Mouse (Mus musculus): Measurements from ENCODE around the gene Zfp30. TPM values are rescaled to one million over a fixed set of nuclear protein-coding genes. Genes with fewer than 3 reads are reported as not detected.

The Zfp30 gene
- polyA plus RNA-seq, 1 experiment = 4.4 TPM

DNA sequence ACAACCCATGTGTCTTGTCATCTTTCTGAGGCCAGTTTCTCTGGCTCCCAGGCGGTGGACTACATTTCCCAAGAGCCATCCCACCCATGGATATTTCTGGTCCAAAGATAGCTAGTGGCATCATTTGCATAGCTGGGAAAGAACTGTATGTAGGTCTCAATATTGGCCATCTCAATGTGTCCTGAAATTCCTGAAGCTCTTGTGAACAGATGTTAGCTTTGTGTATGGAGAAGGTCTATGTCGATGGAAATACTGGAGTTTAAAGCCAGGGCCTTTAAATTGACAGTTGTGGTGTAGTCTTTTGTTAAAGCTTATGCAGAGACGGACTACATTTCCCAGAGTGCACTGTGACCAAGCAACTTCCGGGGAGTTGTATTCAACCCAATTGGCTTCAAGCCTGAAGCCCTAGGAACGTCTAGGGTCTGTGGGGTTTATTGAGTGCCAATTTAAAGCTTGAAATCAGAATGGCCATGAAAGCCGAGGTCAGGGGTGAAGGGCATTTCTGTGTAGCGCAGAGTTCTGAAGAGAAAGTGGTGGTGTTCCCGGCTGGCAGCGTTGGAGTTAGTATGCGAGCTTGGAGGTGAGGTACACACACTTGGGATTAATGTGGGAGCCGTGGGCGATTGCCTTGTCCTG is 34.9 kb downstream of the Zfp30 start:
- Histone ChIP-seq H3K4me1 (ENCODE audit: control insufficient read depth, insufficient read depth, low read length) (peaks cover 3% of the 10 kb centered on the region), H3K27ac (ENCODE audit: insufficient read depth, low read length) (no peak overlapping the region), H3K4me3 (ENCODE audit: insufficient read depth, low read length) (peak overlapping the region; percentile 77)
- TF ChIP-seq CTCF (IDR thresholded peaks at IDR 0.05; ENCODE audit: borderline replicate concordance, insufficient read depth, low read length) (no peak), POLR2A (IDR thresholded peaks at IDR 0.05; ENCODE audit: low read depth, low read length) (no peak)

GRCm38 (mm10) chr7:29828001-29828400 is 44.2 kb downstream of the Zfp30 start:
- Histone ChIP-seq H3K4me3 (ENCODE audit: insufficient read depth, low read length) (no peak overlapping the region), H3K4me1 (ENCODE audit: control insufficient read depth, insufficient read depth, low read length) (no peaks in the 10 kb centered on the region), H3K27ac (ENCODE audit: insufficient read depth, low read length) (no peak overlapping the region)
- TF ChIP-seq POLR2A (IDR thresholded peaks at IDR 0.05; ENCODE audit: low read depth, low read length) = no peak
- no peak for TF ChIP-seq CTCF (IDR thresholded peaks at IDR 0.05; ENCODE audit: borderline replicate concordance, insufficient read depth, low read length)

DNA sequence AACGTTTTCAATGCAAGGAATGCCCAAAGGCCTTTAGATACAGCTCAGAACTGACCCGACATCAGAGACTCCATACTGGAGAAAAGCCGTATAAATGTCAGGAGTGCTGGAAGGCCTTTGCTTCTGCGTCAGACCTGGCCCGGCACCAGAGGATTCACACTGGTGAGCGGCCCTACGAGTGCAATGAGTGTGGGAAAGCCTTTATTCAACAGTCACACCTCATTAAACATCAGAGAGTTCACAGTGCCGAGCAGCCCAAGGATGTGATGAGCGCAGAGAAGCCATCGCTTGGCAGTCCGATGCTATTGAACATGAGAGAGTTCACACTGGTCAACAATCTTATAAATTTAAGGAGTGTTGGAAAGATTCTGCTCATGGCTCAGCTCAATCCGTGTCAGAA is 46.0 kb downstream of the Zfp30 start:
- Histone ChIP-seq H3K27ac (ENCODE audit: insufficient read depth, low read length) (no peak overlapping the region), H3K4me1 (ENCODE audit: control insufficient read depth, insufficient read depth, low read length) (no peaks in the 10 kb centered on the region), H3K4me3 (ENCODE audit: insufficient read depth, low read length) (no peak overlapping the region)
- TF ChIP-seq CTCF (IDR thresholded peaks at IDR 0.05; ENCODE audit: borderline replicate concordance, insufficient read depth, low read length) (no peak), POLR2A (IDR thresholded peaks at IDR 0.05; ENCODE audit: low read depth, low read length) (no peak)

DNA sequence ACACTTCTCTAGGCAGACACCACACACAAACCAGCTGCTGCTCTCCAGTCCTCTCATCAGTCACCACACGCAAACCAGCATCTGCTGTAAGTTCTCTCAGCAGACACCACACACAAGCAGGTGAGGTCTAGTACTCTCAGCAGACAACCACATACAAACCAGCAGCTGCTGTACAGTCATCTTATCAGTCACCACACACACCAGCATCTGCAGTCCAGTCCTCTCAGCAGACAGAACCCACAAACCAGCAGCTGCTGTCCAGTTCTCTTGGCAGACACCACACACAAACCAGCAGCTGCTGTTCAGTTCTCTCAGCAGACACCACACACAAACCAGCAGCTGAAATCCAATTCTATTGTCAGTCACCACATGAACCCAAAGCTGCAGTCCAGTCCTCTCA is 53.0 kb downstream of the Zfp30 start:
- TF ChIP-seq POLR2A (IDR thresholded peaks at IDR 0.05; ENCODE audit: low read depth, low read length) (no peak), CTCF (IDR thresholded peaks at IDR 0.05; ENCODE audit: borderline replicate concordance, insufficient read depth, low read length) (no peak)
- Histone ChIP-seq H3K4me1 (ENCODE audit: control insufficient read depth, insufficient read depth, low read length) (no peaks in the 10 kb centered on the region), H3K27ac (ENCODE audit: insufficient read depth, low read length) (no peak overlapping the region), H3K4me3 (ENCODE audit: insufficient read depth, low read length) (no peak overlapping the region)

DNA sequence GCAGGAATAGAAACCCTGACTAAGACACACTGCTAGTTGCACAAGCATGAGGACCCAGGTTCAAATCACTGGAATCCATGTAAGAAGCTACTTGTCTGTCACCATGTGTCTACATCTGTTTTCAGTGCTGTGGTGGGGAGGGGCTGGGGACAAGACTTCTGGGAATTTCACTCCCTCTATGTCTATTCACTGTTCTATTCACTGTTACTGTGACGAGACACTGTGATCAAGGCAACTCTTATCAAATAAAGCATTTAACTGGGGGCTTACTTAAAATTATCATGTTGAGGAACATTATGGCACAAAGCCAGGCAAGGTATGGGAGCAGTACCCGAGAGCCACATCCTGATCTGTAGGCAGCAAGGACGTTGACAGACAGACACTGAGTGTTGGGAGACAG is 55.5 kb downstream of the Zfp30 start:
- TF ChIP-seq POLR2A (IDR thresholded peaks at IDR 0.05; ENCODE audit: low read depth, low read length) = no peak
- TF ChIP-seq CTCF (IDR thresholded peaks at IDR 0.05; ENCODE audit: borderline replicate concordance, insufficient read depth, low read length) = no peak
- no peak overlapping the region for H3K27ac ChIP-seq (ENCODE audit: insufficient read depth, low read length)
- no peak overlapping the region for H3K4me3 ChIP-seq (ENCODE audit: insufficient read depth, low read length)
- H3K4me1 ChIP-seq (ENCODE audit: control insufficient read depth, insufficient read depth, low read length) = no peaks in the 10 kb centered on the region

DNA sequence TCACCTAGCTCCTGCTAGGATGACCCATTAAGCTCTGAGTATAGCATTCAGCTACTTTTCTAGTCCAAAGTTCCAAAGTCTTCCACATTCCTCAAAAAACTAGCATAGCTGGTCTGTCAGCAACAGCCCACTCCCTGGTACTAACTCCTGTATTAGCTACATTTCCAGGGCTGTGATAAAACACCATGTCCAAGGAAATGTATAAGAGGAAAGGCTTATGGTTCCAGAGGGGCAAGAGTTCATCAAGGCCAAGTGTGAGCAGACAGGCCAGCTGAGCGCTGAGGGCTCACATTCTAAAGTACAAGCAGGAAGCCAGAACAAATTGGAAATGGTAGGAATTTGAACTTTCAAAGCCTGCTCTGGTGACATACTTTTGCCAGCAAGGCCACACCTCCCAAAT is 58.3 kb downstream of the Zfp30 start:
- no peak overlapping the region for H3K4me3 ChIP-seq (ENCODE audit: insufficient read depth, low read length)
- H3K4me1 ChIP-seq (ENCODE audit: control insufficient read depth, insufficient read depth, low read length) = no peaks in the 10 kb centered on the region
- H3K27ac ChIP-seq (ENCODE audit: insufficient read depth, low read length) = no peak overlapping the region
- TF ChIP-seq CTCF (IDR thresholded peaks at IDR 0.05; ENCODE audit: borderline replicate concordance, insufficient read depth, low read length) = no peak
- TF ChIP-seq POLR2A (IDR thresholded peaks at IDR 0.05; ENCODE audit: low read depth, low read length) = no peak

Other genes starting within 250 kb of the Zfp30 start
- gene Catsperg2, start 57.0 kb upstream of the Zfp30 start, polyA plus RNA-seq (2011; ENCODE audit: insufficient read length, low read depth, missing spikeins) = not detected in 2 replicates
- gene Zfp84, start 15.4 kb upstream of the Zfp30 start, polyA plus RNA-seq (2011; ENCODE audit: insufficient read length, low read depth, missing spikeins) = 10.3 and 13.3 TPM in 2 replicates
- gene Zfp790, start 32.1 kb downstream of the Zfp30 start, polyA plus RNA-seq (2011; ENCODE audit: insufficient read length, low read depth, missing spikeins) = 12.0 and 14.3 TPM in 2 replicates
- 3.9 and 5.2 TPM in 2 replicates for gene Zfp940, start 69.7 kb downstream of the Zfp30 start, polyA plus RNA-seq (2011; ENCODE audit: insufficient read length, low read depth, missing spikeins)
- 5.8 and 7.3 TPM in 2 replicates for gene Zfp420, start 76.0 kb downstream of the Zfp30 start, polyA plus RNA-seq (2011; ENCODE audit: insufficient read length, low read depth, missing spikeins)
- gene Zfp27, start 122.6 kb downstream of the Zfp30 start, polyA plus RNA-seq (2011; ENCODE audit: insufficient read length, low read depth, missing spikeins) = 11.0 and 12.5 TPM in 2 replicates
- 6.5 and 11.6 TPM in 2 replicates for gene Zfp383, start 124.2 kb downstream of the Zfp30 start, polyA plus RNA-seq (2011; ENCODE audit: insufficient read length, low read depth, missing spikeins)
- gene Zfp74, start 170.1 kb downstream of the Zfp30 start, polyA plus RNA-seq (2011; ENCODE audit: insufficient read length, low read depth, missing spikeins) = 8.0 and 11.9 TPM in 2 replicates
- 17.4 and 21.7 TPM in 2 replicates for gene Zfp568, start 200.0 kb downstream of the Zfp30 start, polyA plus RNA-seq (2011; ENCODE audit: insufficient read length, low read depth, missing spikeins)

Measured in embryonic fibroblast, embryonic 13.5 days (primary cell).